Mouse (Mus musculus) testis, adult 2 months (tissue): ENCODE results near the gene Gm49601.

Experiments
- CTCF ChIP-seq: fragments of 200-500 bp; IDR thresholded peaks from 2 replicates; pipeline ENCODE4 v1.5.1; 2012; ENCODE audit warnings: low read depth, mild to moderate bottlenecking, inconsistent platforms, low read length, moderate library complexity; ENCODE audit not compliant: control insufficient read depth, insufficient read depth, insufficient replicate concordance
- POLR2A ChIP-seq: fragments of 200-500 bp; IDR thresholded peaks from 2 replicates; pipeline ENCODE4 v1.6.1; 2012; ENCODE audit warnings: low read depth, mild to moderate bottlenecking, inconsistent platforms, low read length, moderate library complexity; ENCODE audit not compliant: control insufficient read depth

DNA sequence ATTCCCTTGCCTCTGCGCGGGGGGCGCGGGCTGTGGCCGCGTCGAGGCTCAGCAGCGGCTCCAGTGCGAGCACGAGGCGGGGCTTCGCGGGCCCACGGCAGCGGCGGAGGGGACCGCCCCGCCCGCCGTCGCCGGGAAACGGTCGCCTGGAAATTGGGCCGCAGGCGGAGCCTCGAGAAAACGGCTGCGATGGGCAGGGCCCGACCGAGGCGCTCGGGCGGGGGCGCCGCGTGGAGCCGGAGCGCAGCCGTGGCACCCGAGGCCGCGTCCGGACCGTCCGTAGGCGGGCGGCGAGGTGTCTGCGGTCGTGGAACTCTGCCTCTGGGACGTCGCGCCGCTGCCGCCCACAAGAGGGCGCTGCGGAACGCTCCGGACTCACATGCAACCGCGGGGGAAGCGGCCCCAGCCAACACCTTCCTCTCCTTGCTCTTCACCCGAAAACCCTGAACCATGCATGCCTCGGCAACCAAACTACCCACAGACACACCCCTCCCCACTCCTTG is at the start of gene Gm49601:
- TF ChIP-seq POLR2A = peak; percentile 46; the same call in 1 of the 2 replicates
- peak; percentile 93 for TF ChIP-seq CTCF
